Mouse (Mus musculus) E14TG2a.4 (cell line): ENCODE results near the gene St3gal4.
A peak's percentile ranks its signal among the peaks of the same experiment; 100 is the strongest.

ENCODE experiments used
- H3K27me3 ChIP-seq: 2 replicates; pipeline ENCODE4 v1.6.1; 2014; ENCODE audit warnings: low read length, control low read depth; ENCODE audit not compliant: insufficient read depth
- H3K36me3 ChIP-seq: 2 replicates; pipeline ENCODE4 v1.6.1; 2014; ENCODE audit warnings: low read length, control low read depth; ENCODE audit not compliant: insufficient read depth
- H3K4me1 ChIP-seq: replicated peaks from 2 replicates; pipeline ENCODE4 v1.6.1; 2014; ENCODE audit warnings: low read depth, low read length, control low read depth
- H3K4me3 ChIP-seq: replicated peaks from 2 replicates; pipeline ENCODE4 v1.5.1; 2014; ENCODE audit warnings: mild to moderate bottlenecking, low read length
- H3K9me3 ChIP-seq: 2 replicates; pipeline ENCODE4 v1.6.1; 2014; ENCODE audit warnings: low read length, control low read depth
- CTCF ChIP-seq: conservative IDR thresholded peaks from 2 replicates; pipeline ENCODE4 v1.5.1; 2014; ENCODE audit warnings: low read length
- NANOG ChIP-seq: IDR thresholded peaks from 2 replicates; pipeline ENCODE4 v1.6.1; 2014; ENCODE audit warnings: borderline replicate concordance, low read length, mixed read lengths
- POU5F1 ChIP-seq: IDR thresholded peaks from 2 replicates; pipeline ENCODE4 v1.6.1; 2014; ENCODE audit warnings: low read length, borderline replicate concordance

St3gal4 gene

GRCm38 (mm10) chr9:35053081-35053480, 66.0 kb downstream of the St3gal4 start:
- TF ChIP-seq POU5F1, result no peak
- no peak for TF ChIP-seq NANOG
- TF ChIP-seq CTCF, result no peak
- H3K9me3 ChIP-seq, result no peaks in the 10 kb centered on the region
- no peaks in the 10 kb centered on the region for H3K27me3 ChIP-seq
- H3K4me1 ChIP-seq, result no peaks in the 10 kb centered on the region
- H3K36me3 ChIP-seq, result peaks cover 38% of the 10 kb centered on the region
- no peak overlapping the region for H3K4me3 ChIP-seq

- Histone ChIP-seq H3K36me3 (peaks cover 42% of the 10 kb centered on the region), H3K27me3 (no peaks in the 10 kb centered on the region), H3K4me1 (no peaks in the 10 kb centered on the region), H3K9me3 (no peaks in the 10 kb centered on the region), H3K4me3 (no peak overlapping the region)
- TF ChIP-seq NANOG (no peak), CTCF (no peak), POU5F1 (no peak)
These were observed 66.4 kb downstream of the St3gal4 start for GRCm38 (mm10) chr9:35052671-35053070.

DNA sequence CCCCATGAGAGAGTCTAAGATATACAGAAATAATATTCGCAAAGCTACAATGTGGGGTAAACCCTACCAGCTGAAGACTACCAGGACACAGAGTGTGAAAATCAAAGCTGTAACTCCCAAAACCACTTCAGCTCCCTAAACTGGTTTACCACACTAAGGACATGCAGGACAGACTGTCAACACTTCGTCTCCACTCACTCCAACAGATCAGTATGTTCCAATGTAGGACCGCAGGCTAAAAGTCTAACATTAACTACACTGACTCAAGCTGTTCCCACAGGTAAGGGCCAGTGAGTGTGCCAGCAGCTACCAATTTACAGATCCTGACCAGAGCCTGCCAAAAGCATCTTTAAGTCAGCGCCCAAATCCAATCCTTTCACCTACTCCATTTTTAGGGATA, 67.4 kb downstream of the St3gal4 start:
- TF ChIP-seq NANOG (no peak), CTCF (no peak), POU5F1 (no peak)
- Histone ChIP-seq H3K9me3 (no peaks in the 10 kb centered on the region), H3K4me1 (peaks cover under 1% of the 10 kb centered on the region; the same call in 1 of the 2 replicates), H3K27me3 (no peaks in the 10 kb centered on the region), H3K36me3 (peaks cover 49% of the 10 kb centered on the region), H3K4me3 (no peak overlapping the region)

DNA sequence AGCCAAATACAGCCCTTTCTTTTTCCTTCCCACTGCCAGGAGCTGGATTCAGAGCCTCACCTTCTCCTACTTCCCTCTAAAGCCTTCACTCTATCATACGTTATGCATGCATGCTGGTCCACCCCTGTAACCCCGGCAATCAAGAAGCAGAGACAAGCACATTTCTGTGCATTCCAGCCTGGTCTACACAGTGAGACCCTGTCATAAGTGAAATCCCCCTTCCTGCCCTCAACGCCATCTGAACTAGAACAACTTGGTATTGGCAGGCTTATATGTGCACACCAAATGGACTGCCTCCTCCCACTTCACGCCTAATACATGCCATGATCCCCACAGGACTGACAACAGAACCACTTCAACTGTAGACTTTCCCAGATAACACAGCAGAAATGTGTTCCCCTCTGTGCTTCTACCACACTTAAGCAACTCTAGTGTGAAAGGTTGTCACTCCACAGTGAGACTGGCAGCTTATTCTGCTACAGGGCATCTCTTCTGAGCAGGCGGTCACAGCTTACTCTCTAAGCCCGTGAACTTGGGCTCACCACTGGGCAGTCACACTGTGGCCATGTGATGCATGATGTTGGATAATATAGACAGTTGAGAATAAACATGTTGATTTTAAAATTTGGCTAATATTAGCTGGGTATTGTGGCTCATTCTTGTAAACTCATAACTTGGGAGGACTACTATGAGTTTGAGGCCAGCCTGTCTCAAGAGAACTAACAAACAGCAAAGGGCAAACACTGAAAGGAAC, 68.2 kb downstream of the St3gal4 start:
- TF ChIP-seq CTCF (no peak), NANOG (no peak), POU5F1 (no peak)
- Histone ChIP-seq H3K9me3 (no peaks in the 10 kb centered on the region), H3K36me3 (peaks cover 49% of the 10 kb centered on the region)

GRCm38 (mm10) chr9:35049891-35050527, 69.1 kb downstream of the St3gal4 start:
- no peak for TF ChIP-seq CTCF
- TF ChIP-seq NANOG, result no peak
- no peak for TF ChIP-seq POU5F1
- no peaks in the 10 kb centered on the region for H3K9me3 ChIP-seq
- H3K4me3 ChIP-seq, result no peak overlapping the region
- peaks cover 49% of the 10 kb centered on the region for H3K36me3 ChIP-seq
- peaks cover 18% of the 10 kb centered on the region for H3K4me1 ChIP-seq
- H3K27me3 ChIP-seq, result no peaks in the 10 kb centered on the region

More for the DNA sequence above, 68.2 kb downstream of the St3gal4 start:
- Histone ChIP-seq H3K4me1 (peaks cover 9% of the 10 kb centered on the region), H3K4me3 (no peak overlapping the region), H3K27me3 (no peaks in the 10 kb centered on the region)

GRCm38 (mm10) chr9:35048449-35048848, 70.6 kb downstream of the St3gal4 start:
- H3K36me3 ChIP-seq, result peaks cover 45% of the 10 kb centered on the region
- no peak overlapping the region for H3K4me3 ChIP-seq
- H3K4me1 ChIP-seq, result peaks cover 33% of the 10 kb centered on the region
- TF ChIP-seq NANOG (no peak), POU5F1 (no peak), CTCF (no peak)
- H3K27me3 ChIP-seq, result no peaks in the 10 kb centered on the region
- H3K9me3 ChIP-seq, result no peaks in the 10 kb centered on the region

DNA sequence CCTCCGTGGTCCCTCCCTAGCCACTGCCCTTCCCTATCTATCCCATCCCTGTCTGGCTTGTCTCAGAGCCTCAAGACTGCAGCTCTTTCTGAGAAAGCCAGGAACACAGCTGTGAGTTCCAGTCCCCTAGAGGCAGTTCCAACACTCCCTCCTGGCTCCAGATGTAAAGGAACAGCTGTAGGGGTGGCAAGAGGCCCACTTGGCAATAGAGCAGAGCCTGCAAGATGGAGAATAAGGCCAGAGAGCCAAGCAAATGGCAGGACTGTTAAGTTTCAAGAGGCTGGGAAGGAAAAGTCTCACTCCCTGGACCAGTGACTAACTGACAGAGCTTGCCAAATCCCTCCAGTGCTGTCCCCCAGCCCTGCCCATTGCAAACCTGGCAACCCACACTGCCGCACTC, 73.3 kb downstream of the St3gal4 start:
- no peak for TF ChIP-seq POU5F1
- no peak for TF ChIP-seq NANOG
- no peak for TF ChIP-seq CTCF
- Histone ChIP-seq H3K9me3 (no peaks in the 10 kb centered on the region), H3K4me3 (no peak overlapping the region), H3K27me3 (no peaks in the 10 kb centered on the region), H3K4me1 (peaks cover 56% of the 10 kb centered on the region), H3K36me3 (peaks cover 20% of the 10 kb centered on the region)

GRCm38 (mm10) chr9:35045031-35045531, 74.0 kb downstream of the St3gal4 start:
- Histone ChIP-seq H3K36me3 (peaks cover 14% of the 10 kb centered on the region), H3K9me3 (no peaks in the 10 kb centered on the region), H3K4me1 (peaks cover 62% of the 10 kb centered on the region), H3K4me3 (0 out of 2 replicates have a peak overlapping the region, but pooled peaks have one; percentile 14), H3K27me3 (no peaks in the 10 kb centered on the region)
- no peak for TF ChIP-seq CTCF
- TF ChIP-seq NANOG, result no peak
- TF ChIP-seq POU5F1, result no peak
